Mouse (Mus musculus) bone marrow, adult 2 months (tissue): ENCODE measurements around the gene Rnf212.

Source experiments
- CTCF ChIP-seq: fragments of 200-500 bp; IDR thresholded peaks from 2 replicates; pipeline ENCODE4 v1.5.1; 2011; ENCODE audit warnings: low read length, control low read depth; ENCODE audit not compliant: control insufficient read depth, insufficient read depth
- POLR2A ChIP-seq: fragments of 200-500 bp; IDR thresholded peaks from 2 replicates; pipeline ENCODE4 v1.6.1; 2011; ENCODE audit warnings: low read depth, mild to moderate bottlenecking, control low read depth, low read length, borderline replicate concordance; ENCODE audit not compliant: control insufficient read depth

- TF ChIP-seq POLR2A = no peak
- no peak for TF ChIP-seq CTCF
These were observed 14.8 kb downstream of the Rnf212 start for GRCm38 (mm10) chr5:108760002-108760401.
